Mouse (Mus musculus) liver, embryonic 12.5 days (tissue): Measurements from ENCODE around the gene Muc5ac. TPM values are rescaled to one million over a fixed set of nuclear protein-coding genes. Genes with fewer than 3 reads are reported as not detected.

ENCODE experiments used
- ATAC-seq: fragments of 200-750 bp; cut with Nextera tagmentation; 2 replicates; pipeline ENCODE4 v1.8.0; 2017; ENCODE audit warnings: moderate number of reproducible peaks, mild to moderate bottlenecking, moderate library complexity
- H3K27ac ChIP-seq: fragments of 300-500 bp; sonication (generic); 2 replicates; pipeline ENCODE4 v1.5.1; 2016; ENCODE audit warnings: mild to moderate bottlenecking
- H3K27me3 ChIP-seq: fragments of 300-500 bp; sonication (generic); replicated peaks from 2 replicates; pipeline ENCODE4 v1.6.1; 2016; ENCODE audit warnings: mild to moderate bottlenecking, moderate library complexity
- H3K36me3 ChIP-seq: fragments of 300-500 bp; sonication (generic); 2 replicates; pipeline ENCODE4 v1.6.1; 2016; ENCODE audit warnings: mild to moderate bottlenecking, moderate library complexity
- H3K4me1 ChIP-seq: fragments of 300-500 bp; sonication (generic); 2 replicates; pipeline ENCODE4 v1.6.1; 2016
- H3K4me2 ChIP-seq: fragments of 300-500 bp; sonication (generic); 2 replicates; pipeline ENCODE4 v1.6.1; 2016; ENCODE audit warnings: mild to moderate bottlenecking, moderate library complexity
- H3K4me3 ChIP-seq: fragments of 300-500 bp; sonication (generic); 2 replicates; pipeline ENCODE4 v1.5.1; 2016; ENCODE audit warnings: mild to moderate bottlenecking, moderate library complexity
- H3K9ac ChIP-seq: fragments of 300-500 bp; sonication (generic); 2 replicates; pipeline ENCODE4 v1.6.1; 2016; ENCODE audit warnings: mild to moderate bottlenecking, moderate library complexity
- H3K9me3 ChIP-seq: fragments of 300-500 bp; sonication (generic); replicated peaks from 2 replicates; pipeline ENCODE4 v1.6.1; 2016; ENCODE audit warnings: mild to moderate bottlenecking, moderate library complexity
- WGBS: fragments of 180-500 bp; shearing (Covaris S2); methylation state at CpG from one replicate; pipeline ENCODE4 v1.1.7; 2016; ENCODE audit not compliant: insufficient replicate concordance; 5-methylcytosine and 5-hydroxymethylcytosine counted together
- polyA plus RNA-seq: library from polyadenylated mRNA; unstranded; fragments of >200 nt; fragmentation: Nextera tagmentation; extraction: Ambion mirVana; gene quantifications from 2 replicates; pipeline ENCODE4 v1.2.1, GENCODE M21; 2016

The Muc5ac gene
- polyA plus RNA-seq, 1 experiment from 2014 or later, result not detected

DNA sequence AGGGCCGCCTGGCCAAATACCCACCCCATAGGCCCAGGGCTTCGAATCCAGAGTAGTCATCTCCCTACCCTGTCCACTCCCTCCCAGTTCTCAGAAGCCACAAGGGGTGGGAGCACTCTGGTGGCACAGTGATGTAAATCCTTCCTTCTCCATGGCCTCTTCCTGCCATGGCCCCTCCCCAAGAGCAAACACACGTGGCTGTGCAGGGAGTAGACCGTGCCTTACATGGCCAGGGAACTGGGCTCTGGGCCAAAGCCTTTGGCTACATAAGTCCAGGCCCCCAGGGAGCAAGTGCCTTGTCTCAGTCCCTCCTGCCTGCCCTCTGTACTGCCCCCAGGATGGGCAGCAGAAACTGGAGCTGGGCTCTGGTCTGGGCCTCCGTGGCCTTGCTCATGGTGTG, 50.0 kb downstream of the Muc5ac start, which contains the start of gene Muc5b:
TSS of gene Muc5b (plus strand) at position 292 of the 400 bp plus-strand sequence.
- H3K27me3 ChIP-seq, result peaks cover 23% of the 10 kb centered on the region
- ATAC-seq, result 0 out of 2 replicates have a peak, but pooled peaks have one; percentile 32
- H3K4me1 ChIP-seq, result peaks cover 9% of the 10 kb centered on the region; the same call in 1 of the 2 replicates
- WGBS, result 40% methylated on average over 5 of the region's 5 CpGs
- H3K27ac ChIP-seq, result no peak within 1 kb of the TSS
- H3K9ac ChIP-seq, result no peak within 1 kb of the TSS
- H3K4me3 ChIP-seq, result no peak within 1 kb of the TSS
- no peak within 1 kb of the TSS for H3K4me2 ChIP-seq
- H3K36me3 ChIP-seq, result no peaks in the 10 kb centered on the region
- no peaks in the 10 kb centered on the region for H3K9me3 ChIP-seq

GRCm38 (mm10) chr7:141840354-141840753, 51.6 kb downstream of the Muc5ac start:
- no peaks in the 10 kb centered on the region for H3K9me3 ChIP-seq
- H3K4me2 ChIP-seq, result no peak overlapping the region
- H3K27ac ChIP-seq, result no peak overlapping the region
- H3K4me1 ChIP-seq, result peaks cover 9% of the 10 kb centered on the region; the same call in 1 of the 2 replicates
- ATAC-seq, result no peak
- peaks cover 26% of the 10 kb centered on the region for H3K27me3 ChIP-seq
- H3K9ac ChIP-seq, result no peak overlapping the region
- H3K36me3 ChIP-seq, result no peaks in the 10 kb centered on the region
- no peak overlapping the region for H3K4me3 ChIP-seq
- WGBS, result 71% methylated on average over 10 of the region's 10 CpGs

- WGBS, result 35% methylated on average over 4 of the region's 4 CpGs
- Histone ChIP-seq H3K9ac (no peak overlapping the region), H3K27ac (no peak overlapping the region), H3K27me3 (peaks cover 11% of the 10 kb centered on the region; the same call in 1 of the 2 replicates), H3K4me1 (no peaks in the 10 kb centered on the region), H3K36me3 (no peaks in the 10 kb centered on the region), H3K9me3 (no peaks in the 10 kb centered on the region), H3K4me2 (no peak overlapping the region), H3K4me3 (no peak overlapping the region)
- no peak for ATAC-seq
These were observed 72.3 kb downstream of the Muc5ac start for GRCm38 (mm10) chr7:141861046-141861445.

Other genes starting within 250 kb of the Muc5ac start
- 32.0 and 32.7 TPM in 2 replicates for gene Chid1, start 249.1 kb upstream of the Muc5ac start, polyA plus RNA-seq
- 91.6 and 92.0 TPM in 2 replicates for gene Ap2a2, start 226.8 kb upstream of the Muc5ac start, polyA plus RNA-seq
- gene Muc6, start 133.7 kb upstream of the Muc5ac start, polyA plus RNA-seq, result 1.5 and 1.9 TPM in 2 replicates
- 0.14 and 0.17 TPM in 2 replicates for gene Muc2, start 98.6 kb upstream of the Muc5ac start, polyA plus RNA-seq
- gene Muc5b, start 50.1 kb downstream of the Muc5ac start, polyA plus RNA-seq, result 0.01 TPM in 1 of 2 replicates, not detected in the other
- 30.9 and 31.0 TPM in 2 replicates for gene Tollip, start 129.5 kb downstream of the Muc5ac start, polyA plus RNA-seq
- 0.23 and 0.33 TPM in 2 replicates for gene Brsk2, start 160.8 kb downstream of the Muc5ac start, polyA plus RNA-seq